ENCODE assay signal across 10 mouse cellular contexts in the genomic region with DNA sequence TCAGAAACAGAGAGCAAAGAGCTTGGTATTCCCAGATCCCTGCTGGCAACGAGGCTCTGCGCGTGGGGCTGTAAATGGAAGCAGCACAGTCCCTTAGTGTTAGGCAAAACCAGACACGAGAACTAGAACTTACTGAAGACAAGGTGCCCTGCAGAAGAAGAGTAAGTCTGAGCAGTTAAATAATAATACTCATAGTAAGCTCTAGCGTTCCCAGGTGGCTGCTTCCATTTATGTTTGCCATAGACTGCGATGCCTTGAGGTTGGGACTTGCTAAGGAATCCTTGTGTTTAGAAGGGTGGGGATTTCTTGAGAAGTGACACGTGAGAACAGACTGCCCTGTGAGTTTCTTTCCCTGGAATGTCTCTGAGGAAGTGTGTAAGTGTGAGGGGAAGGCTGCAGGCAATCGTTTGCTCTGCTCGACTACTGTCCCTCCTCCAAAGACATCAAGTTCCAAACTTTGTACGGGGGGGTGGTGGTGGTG. TPM values are rescaled to one million over a fixed set of nuclear protein-coding genes. Genes with fewer than 3 reads are reported as not detected.
A peak's percentile ranks its signal among the peaks of the same experiment; 100 is the strongest.
DNase-seq lines count a peak whose midpoint lies in the region; ATAC-seq and TF ChIP-seq lines count a peak whose summit lies in the region.
"Had no signal": no experiment of that assay in that cellular context is flagged by ENCODE, and none has a peak within 500 bp of the region (broad histone marks: within the 10 kb centered on the region; RNA-seq: fewer than 3 reads in every experiment).

No protein-coding gene starts in this region.

- peak; percentile 66 for DNase-seq in heart, embryonic 10.5 days (ENCODE audit: low spot score)
- no peak for DNase-seq in heart, postnatal 4 days
- DNase-seq in Muller cell, postnatal 12 days (ENCODE audit: inconsistent ontology term), result peak; percentile 39
- peak; percentile 77 for DNase-seq in lung, embryonic 14.5 days
- DNase-seq in cerebellum, postnatal 10 days, result no peak
- DNase-seq in cerebellum, adult 11 months, result no peak
- DNase-seq in spleen, postnatal 4 days (ENCODE audit: low spot score in 2 of 2), result no peak
- DNase-seq: thymus, postnatal 25 days had no signal

- H3K4me3 ChIP-seq in heart, embryonic 10.5 days, result peak overlapping the region; percentile 68
- peak overlapping the region; percentile 42 for H3K4me3 ChIP-seq in intestine, embryonic 15.5 days (replicated peaks)
- H3K4me3 ChIP-seq in lung, embryonic 14.5 days (ENCODE audit: low read depth, low read length), result peak overlapping the region; percentile 56

- H3K4me1 ChIP-seq in heart, embryonic 10.5 days, result peaks cover 47% of the 10 kb centered on the region
- H3K4me1 ChIP-seq in intestine, embryonic 15.5 days (replicated peaks), result peaks cover 18% of the 10 kb centered on the region; the same call in 1 of the 2 replicates
- H3K4me1 ChIP-seq in lung, embryonic 14.5 days (ENCODE audit: insufficient read depth), result peaks cover 17% of the 10 kb centered on the region

- H3K9me3 ChIP-seq in heart, embryonic 10.5 days, result no peaks in the 10 kb centered on the region
- H3K9me3 ChIP-seq in intestine, embryonic 15.5 days, result no peaks in the 10 kb centered on the region
- H3K9me3 ChIP-seq in lung, embryonic 14.5 days (ENCODE audit: low read depth, low read length), result no peaks in the 10 kb centered on the region

- no peaks in the 10 kb centered on the region for H3K27me3 ChIP-seq in heart, embryonic 10.5 days (ENCODE audit: insufficient read depth, poor library complexity, severe bottlenecking)
- no peaks in the 10 kb centered on the region for H3K27me3 ChIP-seq in intestine, embryonic 15.5 days (replicated peaks)
- no peaks in the 10 kb centered on the region for H3K27me3 ChIP-seq in lung, embryonic 14.5 days (ENCODE audit: insufficient read depth, low read length)
- H3K27me3 ChIP-seq: CH12.LX had no signal

- ATAC-seq in intestine, embryonic 15.5 days, result no peak
- ATAC-seq in lung, embryonic 14.5 days (ENCODE audit: insufficient read depth), result peak; percentile 37; the same call in 1 of the 2 replicates

- H3K9ac ChIP-seq in intestine, embryonic 15.5 days, result peak overlapping the region; percentile 46
- peak overlapping the region; percentile 74 for H3K9ac ChIP-seq in lung, embryonic 14.5 days

- 35% methylated on average over 10 of the region's 10 CpGs for WGBS in heart, embryonic 10.5 days
- WGBS in intestine, embryonic 15.5 days, result 23% methylated on average over 10 of the region's 10 CpGs
- WGBS in lung, embryonic 14.5 days, result 16% methylated on average over 10 of the region's 10 CpGs

- TF ChIP-seq CTCF in lung, embryonic 14.5 days (IDR thresholded peaks at IDR 0.05; ENCODE audit: low read depth), result no peak

- peak overlapping the region; percentile 52 for H3K4me2 ChIP-seq in intestine, embryonic 15.5 days (replicated peaks)
- H3K4me2 ChIP-seq in lung, embryonic 14.5 days, result peak overlapping the region; percentile 63

- H3K27ac ChIP-seq in heart, embryonic 10.5 days, result peak overlapping the region; percentile 92
- H3K27ac ChIP-seq in intestine, embryonic 15.5 days, result peak overlapping the region; percentile 56
- H3K27ac ChIP-seq in lung, embryonic 14.5 days (ENCODE audit: low read depth), result peak overlapping the region; percentile 91

- H3K36me3 ChIP-seq in heart, embryonic 10.5 days, result no peaks in the 10 kb centered on the region
- H3K36me3 ChIP-seq in intestine, embryonic 15.5 days, result no peaks in the 10 kb centered on the region
- H3K36me3 ChIP-seq in lung, embryonic 14.5 days (ENCODE audit: insufficient read depth), result no peaks in the 10 kb centered on the region

RNA-seq across cellular contexts. Expression of a gene that starts 1.4 kb away (rescaled TPM):
- polyA plus RNA-seq in heart, embryonic 10.5 days (2016; fragmentation: Nextera tagmentation; extraction: Ambion mirVana), result 123 and 189 TPM in 2 replicates
- 100 to 1,000 TPM; 118 to 131 TPM for total RNA-seq in heart, postnatal 4 days (2021)
- polyA plus RNA-seq in intestine, embryonic 15.5 days (2015; fragmentation: Nextera tagmentation; extraction: Ambion mirVana), result 338 and 366 TPM in 2 replicates
- 283 and 297 TPM in 2 replicates for polyA plus RNA-seq in lung, embryonic 14.5 days (2014; fragmentation: Nextera tagmentation; extraction: Ambion mirVana)

Comparison
In these comparisons a context has a peak if more than half of its experiments do, and no peak if none do; other contexts are left out.
1. DNase-seq: peak in heart, embryonic 10.5 days (single experiment), Muller cell, postnatal 12 days (single experiment) and lung, embryonic 14.5 days (single experiment); none in heart, postnatal 4 days (single experiment), cerebellum, postnatal 10 days (0 of 2), cerebellum, adult 11 months (single experiment) and spleen, postnatal 4 days (0 of 2).
2. Peak in every context shown above with its lines, with median percentiles within 50 percentile points of each other: H3K27ac ChIP-seq and H3K4me3 ChIP-seq.